Mouse (Mus musculus): ENCODE measurements at regions not wholly inside any gene's neighbourhood (a gene's known extent, or its start where the extent isn't known, plus 50 kb on each side); places are given as distances from the start of the nearest gene placed in this dataset.
A peak's percentile ranks its signal among the peaks of the same experiment; 100 is the strongest.

- TF ChIP-seq CTCF (IDR thresholded peaks at IDR 0.05; ENCODE audit: low read depth), result no peak
- WGBS, result 56% methylated on average over 5 of the region's 5 CpGs
- DNase-seq (no peak), ATAC-seq (ENCODE audit: insufficient read depth) (no peak)
- no peak overlapping the region for H3K27ac ChIP-seq (ENCODE audit: low read depth)
- no peak overlapping the region for H3K9ac ChIP-seq
- H3K27me3 ChIP-seq (ENCODE audit: insufficient read depth, low read length), result 0 out of 2 replicates have a peak, but pooled peaks cover 4% of the 10 kb centered on the region
- H3K36me3 ChIP-seq (ENCODE audit: insufficient read depth), result no peaks in the 10 kb centered on the region
- H3K4me2 ChIP-seq, result no peak overlapping the region
- H3K4me3 ChIP-seq (ENCODE audit: low read depth, low read length), result no peak overlapping the region
- H3K4me1 ChIP-seq (ENCODE audit: insufficient read depth), result peaks cover 9% of the 10 kb centered on the region; the same call in 1 of the 2 replicates
- H3K9me3 ChIP-seq (ENCODE audit: low read depth, low read length), result no peaks in the 10 kb centered on the region
Observed at GRCm38 (mm10) chr6:127263903-127264680, 112.1 kb upstream of the Ccnd2 start.

- peak overlapping the region; percentile 61 for H3K4me2 ChIP-seq
- no peak overlapping the region for H3K4me3 ChIP-seq (ENCODE audit: low read depth, low read length)
- H3K9me3 ChIP-seq (ENCODE audit: low read depth, low read length), result no peaks in the 10 kb centered on the region
- 0 out of 2 replicates have a peak, but pooled peaks cover 4% of the 10 kb centered on the region for H3K27me3 ChIP-seq (ENCODE audit: insufficient read depth, low read length)
- DNase-seq (peak; percentile 31), ATAC-seq (ENCODE audit: insufficient read depth) (no peak)
- H3K4me1 ChIP-seq (ENCODE audit: insufficient read depth), result peaks cover 9% of the 10 kb centered on the region; the same call in 1 of the 2 replicates
- no peak overlapping the region for H3K9ac ChIP-seq
- no peaks in the 10 kb centered on the region for H3K36me3 ChIP-seq (ENCODE audit: insufficient read depth)
- peak; percentile 15; the same call in 1 of the 2 replicates for TF ChIP-seq CTCF (IDR thresholded peaks at IDR 0.05; ENCODE audit: low read depth)
- 73% methylated on average over 9 of the region's 9 CpGs for WGBS
- H3K27ac ChIP-seq (ENCODE audit: low read depth), result peak overlapping the region; percentile 92; the same call in 1 of the 2 replicates
Observed at GRCm38 (mm10) chr6:127265063-127265775, 113.2 kb upstream of the Ccnd2 start.

- Histone ChIP-seq H3K4me1 (ENCODE audit: insufficient read depth) (peaks cover 9% of the 10 kb centered on the region; the same call in 1 of the 2 replicates), H3K9ac (no peak overlapping the region), H3K9me3 (ENCODE audit: low read depth, low read length) (no peaks in the 10 kb centered on the region)
Observed at GRCm38 (mm10) chr6:127265901-127266812, 114.2 kb upstream of the Ccnd2 start.

GRCm38 (mm10) chr6:127266813-127267165 is 114.8 kb upstream of the Ccnd2 start:
- Histone ChIP-seq H3K27me3 (ENCODE audit: insufficient read depth, low read length) (0 out of 2 replicates have a peak, but pooled peaks cover 4% of the 10 kb centered on the region), H3K4me3 (ENCODE audit: low read depth, low read length) (0 out of 2 replicates have a peak overlapping the region, but pooled peaks have one; percentile 20), H3K27ac (ENCODE audit: low read depth) (peak overlapping the region; percentile 92), H3K4me2 (peak overlapping the region; percentile 61), H3K36me3 (ENCODE audit: insufficient read depth) (no peaks in the 10 kb centered on the region), H3K9ac (no peak overlapping the region), H3K9me3 (ENCODE audit: low read depth, low read length) (no peaks in the 10 kb centered on the region), H3K4me1 (ENCODE audit: insufficient read depth) (peaks cover 9% of the 10 kb centered on the region; the same call in 1 of the 2 replicates)
- TF ChIP-seq CTCF (IDR thresholded peaks at IDR 0.05; ENCODE audit: low read depth), result peak; percentile 62
- WGBS, result 28% methylated on average over 10 of the region's 10 CpGs
- DNase-seq (peak; percentile 72), ATAC-seq (ENCODE audit: insufficient read depth) (peak; percentile 8; the same call in 1 of the 2 replicates)

More at GRCm38 (mm10) chr6:127265901-127266812, 114.2 kb upstream of the Ccnd2 start:
- no peak for TF ChIP-seq CTCF (IDR thresholded peaks at IDR 0.05; ENCODE audit: low read depth)
- DNase-seq (peak; percentile 97), ATAC-seq (ENCODE audit: insufficient read depth) (peak; percentile 87)
- Histone ChIP-seq H3K27me3 (ENCODE audit: insufficient read depth, low read length) (0 out of 2 replicates have a peak, but pooled peaks cover 4% of the 10 kb centered on the region), H3K4me2 (peak overlapping the region; percentile 61), H3K4me3 (ENCODE audit: low read depth, low read length) (peak overlapping the region; percentile 20), H3K36me3 (ENCODE audit: insufficient read depth) (no peaks in the 10 kb centered on the region), H3K27ac (ENCODE audit: low read depth) (peak overlapping the region; percentile 92)
- WGBS, result 4% methylated on average over 21 of the region's 21 CpGs

- TF ChIP-seq CTCF (IDR thresholded peaks at IDR 0.05; ENCODE audit: low read depth), result no peak
- no peak overlapping the region for H3K9ac ChIP-seq
- DNase-seq (no peak), ATAC-seq (ENCODE audit: insufficient read depth) (no peak)
- H3K36me3 ChIP-seq (ENCODE audit: insufficient read depth), result no peaks in the 10 kb centered on the region
- no peak overlapping the region for H3K4me2 ChIP-seq
- H3K9me3 ChIP-seq (ENCODE audit: low read depth, low read length), result no peaks in the 10 kb centered on the region
- H3K27me3 ChIP-seq (ENCODE audit: insufficient read depth, low read length), result 0 out of 2 replicates have a peak, but pooled peaks cover 4% of the 10 kb centered on the region
- WGBS, result 70% methylated on average over 4 of the region's 4 CpGs
- peaks cover 9% of the 10 kb centered on the region; the same call in 1 of the 2 replicates for H3K4me1 ChIP-seq (ENCODE audit: insufficient read depth)
- no peak overlapping the region for H3K27ac ChIP-seq (ENCODE audit: low read depth)
- H3K4me3 ChIP-seq (ENCODE audit: low read depth, low read length), result no peak overlapping the region
Observed at GRCm38 (mm10) chr6:127269021-127269420, 117.0 kb upstream of the Ccnd2 start.

GRCm38 (mm10) chr6:127269525-127270044 is 117.6 kb upstream of the Ccnd2 start:
- H3K9ac ChIP-seq, result no peak overlapping the region
- TF ChIP-seq CTCF (IDR thresholded peaks at IDR 0.05; ENCODE audit: low read depth), result no peak
- H3K9me3 ChIP-seq (ENCODE audit: low read depth, low read length), result no peaks in the 10 kb centered on the region
- WGBS, result 70% methylated on average over 7 of the region's 7 CpGs
- H3K27ac ChIP-seq (ENCODE audit: low read depth), result no peak overlapping the region
- H3K27me3 ChIP-seq (ENCODE audit: insufficient read depth, low read length), result 0 out of 2 replicates have a peak, but pooled peaks cover 4% of the 10 kb centered on the region
- no peak overlapping the region for H3K4me3 ChIP-seq (ENCODE audit: low read depth, low read length)
- H3K4me1 ChIP-seq (ENCODE audit: insufficient read depth), result peaks cover 4% of the 10 kb centered on the region; the same call in 1 of the 2 replicates
- H3K4me2 ChIP-seq, result no peak overlapping the region
- ATAC-seq (ENCODE audit: insufficient read depth) (no peak), DNase-seq (no peak)
- H3K36me3 ChIP-seq (ENCODE audit: insufficient read depth), result no peaks in the 10 kb centered on the region

Measured in lung, embryonic 14.5 days (tissue).